In genomic region chr9:44505824-44506467, GRCm38 (mm10) we compare ENCODE assay signal across 10 mouse cellular contexts. TPM values are rescaled to one million over a fixed set of nuclear protein-coding genes. Genes with fewer than 3 reads are reported as not detected.
DNase-seq lines count a peak whose midpoint lies in the region; ATAC-seq and TF ChIP-seq lines count a peak whose summit lies in the region.
"Had no signal": no experiment of that assay in that cellular context is flagged by ENCODE, and none has a peak within 500 bp of the region (broad histone marks: within the 10 kb centered on the region; RNA-seq: fewer than 3 reads in every experiment).

No protein-coding gene starts in this region.

- H3K4me1 ChIP-seq in hindbrain, embryonic 10.5 days (replicated peaks): peaks cover 48% of the 10 kb centered on the region
- H3K4me1 ChIP-seq in hindbrain, embryonic 13.5 days (replicated peaks): peaks cover 49% of the 10 kb centered on the region
- peaks cover 17% of the 10 kb centered on the region for H3K4me1 ChIP-seq in stomach, postnatal 0 days (replicated peaks; ENCODE audit: control insufficient read depth, insufficient read depth)

- H3K27me3 ChIP-seq in hindbrain, embryonic 10.5 days (ENCODE audit: insufficient read depth, poor library complexity, severe bottlenecking): peaks cover 25% of the 10 kb centered on the region
- H3K27me3 ChIP-seq in hindbrain, embryonic 13.5 days: peaks cover 11% of the 10 kb centered on the region
- no peaks in the 10 kb centered on the region for H3K27me3 ChIP-seq in stomach, postnatal 0 days (ENCODE audit: control insufficient read depth, insufficient read depth, low read length)
- H3K27me3 ChIP-seq: heart, embryonic 15.5 days; stomach, embryonic 15.5 days had no signal

- H3K27ac ChIP-seq in hindbrain, embryonic 10.5 days: peak overlapping the region; percentile 62; the same call in 1 of the 2 replicates
- no peak overlapping the region for H3K27ac ChIP-seq in hindbrain, embryonic 13.5 days
- no peak overlapping the region for H3K27ac ChIP-seq in stomach, postnatal 0 days (replicated peaks)
- H3K27ac ChIP-seq: heart, embryonic 15.5 days; stomach, embryonic 15.5 days had no signal

- no peak for TF ChIP-seq EP300 in stomach, postnatal 0 days (optimal IDR thresholded peaks at IDR 0.05)

- no peak overlapping the region for H3K4me2 ChIP-seq in hindbrain, embryonic 13.5 days
- no peak overlapping the region for H3K4me2 ChIP-seq in stomach, postnatal 0 days (replicated peaks; ENCODE audit: low read depth)
- H3K4me2 ChIP-seq: heart, embryonic 15.5 days; stomach, embryonic 15.5 days had no signal

- no peak overlapping the region for H3K4me3 ChIP-seq in hindbrain, embryonic 10.5 days
- H3K4me3 ChIP-seq in hindbrain, embryonic 13.5 days: no peak overlapping the region
- no peak overlapping the region for H3K4me3 ChIP-seq in stomach, postnatal 0 days (ENCODE audit: low read depth, low read length)
- H3K4me3 ChIP-seq: heart, embryonic 15.5 days; stomach, embryonic 15.5 days had no signal

- H3K36me3 ChIP-seq in hindbrain, embryonic 10.5 days: peaks cover 65% of the 10 kb centered on the region
- H3K36me3 ChIP-seq in hindbrain, embryonic 13.5 days: peaks cover 60% of the 10 kb centered on the region
- H3K36me3 ChIP-seq in stomach, postnatal 0 days (ENCODE audit: control insufficient read depth, insufficient read depth, low read length): peaks cover 32% of the 10 kb centered on the region

- intact Hi-C loops in left cerebral cortex, postnatal 14 days (cut with DNase I): no loop called here

- peak; percentile 26; the same call in 1 of the 2 replicates for TF ChIP-seq CTCF in stomach, postnatal 0 days (IDR thresholded peaks at IDR 0.05; ENCODE audit: low read depth)

- H3K9ac ChIP-seq in hindbrain, embryonic 13.5 days: no peak overlapping the region; the same call in 1 of the 2 replicates
- H3K9ac ChIP-seq in stomach, postnatal 0 days (ENCODE audit: low read length): no peak overlapping the region
- H3K9ac ChIP-seq: heart, embryonic 15.5 days; stomach, embryonic 15.5 days had no signal

- 59% methylated on average over 23 of the region's 23 CpGs for WGBS in hindbrain, embryonic 10.5 days
- 52% methylated on average over 23 of the region's 23 CpGs for WGBS in hindbrain, embryonic 13.5 days
- WGBS in stomach, postnatal 0 days: 49% methylated on average over 23 of the region's 23 CpGs

- no peak for DNase-seq in hindbrain, embryonic 10.5 days (ENCODE audit: low spot score)
- peak; percentile 16 for DNase-seq in ovary, postnatal 36 days (ENCODE audit: low spot score)
- DNase-seq in ovary, adult 18-20 months (ENCODE audit: low spot score): no peak
- DNase-seq in cerebellum, postnatal 25 days: peak; percentile 48 to 61
- DNase-seq in stomach, postnatal 0 days (ENCODE audit: low spot score): no peak
- DNase-seq in left cerebral cortex, postnatal 14 days (ENCODE audit: low spot score in 2 of 2): no peak

- no peaks in the 10 kb centered on the region for H3K9me3 ChIP-seq in hindbrain, embryonic 10.5 days
- no peaks in the 10 kb centered on the region for H3K9me3 ChIP-seq in hindbrain, embryonic 13.5 days
- no peaks in the 10 kb centered on the region for H3K9me3 ChIP-seq in stomach, postnatal 0 days (ENCODE audit: control insufficient read depth, low read length)
- H3K9me3 ChIP-seq: heart, embryonic 15.5 days; stomach, embryonic 15.5 days had no signal

- ATAC-seq in hindbrain, embryonic 13.5 days (ENCODE audit: low FRiP score): no peak
- ATAC-seq in stomach, postnatal 0 days (ENCODE audit: low FRiP score, low TSS enrichment): no peak

RNA-seq across cellular contexts. Expression of gene Bcl9l, which starts 23.3 kb away (rescaled TPM):
- polyA plus RNA-seq in hindbrain, embryonic 10.5 days (2016; fragmentation: Nextera tagmentation; extraction: Ambion mirVana): 4.6 and 7.3 TPM in 2 replicates
- polyA plus RNA-seq in hindbrain, embryonic 13.5 days (2015; fragmentation: Nextera tagmentation; extraction: Ambion mirVana): 8.6 TPM in 2 replicates
- polyA plus RNA-seq in stomach, postnatal 0 days (2015; fragmentation: Nextera tagmentation; extraction: Ambion mirVana): 5.2 and 6.1 TPM in 2 replicates
- 10 to 100 TPM; 76.2 to 84.8 TPM for total RNA-seq in left cerebral cortex, postnatal 14 days (2021)

RNA-seq across cellular contexts. Expression of gene Upk2, which starts 51.2 kb away (rescaled TPM):
- 0.14 TPM in 1 of 2 replicates, not detected in the other for polyA plus RNA-seq in hindbrain, embryonic 10.5 days (2016; fragmentation: Nextera tagmentation; extraction: Ambion mirVana)
- not detected in 2 replicates for polyA plus RNA-seq in hindbrain, embryonic 13.5 days (2015; fragmentation: Nextera tagmentation; extraction: Ambion mirVana)
- 5.4 and 7.0 TPM in 2 replicates for polyA plus RNA-seq in stomach, postnatal 0 days (2015; fragmentation: Nextera tagmentation; extraction: Ambion mirVana)
- not detected for total RNA-seq in left cerebral cortex, postnatal 14 days (2021)
- total RNA-seq: left cerebral cortex, adult 8-10 months had no signal
- polyA plus RNA-seq: heart, embryonic 15.5 days had no signal

RNA-seq across cellular contexts. Expression of gene Cxcr5, which starts 55.7 kb away (rescaled TPM):
- not detected in 2 replicates for polyA plus RNA-seq in hindbrain, embryonic 10.5 days (2016; fragmentation: Nextera tagmentation; extraction: Ambion mirVana)
- polyA plus RNA-seq in hindbrain, embryonic 13.5 days (2015; fragmentation: Nextera tagmentation; extraction: Ambion mirVana): 0.10 TPM in 1 of 2 replicates, not detected in the other
- polyA plus RNA-seq in stomach, postnatal 0 days (2015; fragmentation: Nextera tagmentation; extraction: Ambion mirVana): 0.13 and 0.21 TPM in 2 replicates
- total RNA-seq in left cerebral cortex, postnatal 14 days (2021): not detected
- total RNA-seq: left cerebral cortex, adult 8-10 months had no signal

Comparison
In these comparisons a context has a peak if more than half of its experiments do, and no peak if none do; other contexts are left out.
1. DNase-seq: peak in ovary, postnatal 36 days (single experiment) and cerebellum, postnatal 25 days (2 of 2); none in hindbrain, embryonic 10.5 days (single experiment), ovary, adult 18-20 months (single experiment), stomach, postnatal 0 days (single experiment) and left cerebral cortex, postnatal 14 days (0 of 2).